8 mouse cellular contexts compared by ENCODE assay signal in the genomic region with DNA sequence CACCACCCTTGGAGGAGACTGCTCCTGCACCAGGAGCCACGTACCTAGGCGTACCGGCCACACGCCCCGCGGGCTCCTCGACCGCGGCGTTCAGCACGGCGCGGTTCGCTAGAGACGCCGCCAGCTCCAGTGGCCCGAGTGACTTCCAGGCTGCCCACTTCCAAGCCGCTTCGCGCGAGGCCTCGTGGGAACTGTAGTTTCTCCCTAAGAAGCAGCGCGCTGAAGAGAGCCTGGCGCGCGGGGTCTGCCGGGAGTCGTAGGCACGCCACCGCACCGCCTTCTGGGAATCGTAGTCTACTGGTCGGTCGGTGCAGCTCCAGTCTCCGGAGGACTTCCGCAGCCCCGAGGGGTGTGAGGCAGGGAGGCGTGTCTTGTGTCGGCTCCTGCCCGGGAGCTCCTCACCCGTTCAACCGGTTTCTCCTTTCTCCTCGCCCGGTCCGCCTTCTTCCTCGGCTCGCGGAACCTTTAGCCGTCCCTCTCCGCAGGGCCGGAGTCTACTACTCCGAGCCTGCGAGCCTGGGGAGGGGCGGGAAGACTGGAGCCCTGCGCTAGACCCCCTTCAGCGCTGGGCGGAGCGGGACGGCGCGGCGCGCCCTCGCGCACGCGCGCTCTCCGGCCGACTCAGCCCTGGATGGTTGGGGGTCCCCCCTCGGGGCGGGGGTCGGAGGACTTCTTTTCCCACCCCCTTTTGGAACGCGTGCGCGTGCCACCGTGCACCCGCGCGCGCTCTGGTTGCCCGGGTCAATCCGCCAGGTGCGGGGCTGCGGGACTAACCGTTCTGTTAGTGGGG. TPM values are rescaled to one million over a fixed set of nuclear protein-coding genes. Genes with fewer than 3 reads are reported as not detected.
DNase-seq lines count a peak whose midpoint lies in the region; ATAC-seq and TF ChIP-seq lines count a peak whose summit lies in the region.

Gene Sipa1l3, minus strand, starts transcription at position 221 of the 790 bp plus-strand sequence.

- no peaks in the 10 kb centered on the region for H3K9me3 ChIP-seq in kidney, embryonic 14.5 days (ENCODE audit: control insufficient read depth, low read length)
- H3K9me3 ChIP-seq in limb, embryonic 15.5 days, result no peaks in the 10 kb centered on the region

- no peak for TF ChIP-seq CTCF in bone marrow macrophage, adult 2 months (IDR thresholded peaks at IDR 0.05; ENCODE audit: low read depth, low read length)
- TF ChIP-seq CTCF in embryonic fibroblast, embryonic 13.5 days (IDR thresholded peaks at IDR 0.05; ENCODE audit: borderline replicate concordance, insufficient read depth, low read length), result no peak

- WGBS in kidney, embryonic 14.5 days, result under 1% methylated on average over 72 of the region's 88 CpGs
- under 1% methylated on average over 88 of the region's 88 CpGs for WGBS in limb, embryonic 15.5 days

- H3K27ac ChIP-seq in bone marrow macrophage, adult 2 months (ENCODE audit: insufficient read depth, low read depth, low read length), result no peak within 1 kb of the TSS
- peak within 1 kb of the TSS; percentile 43 for H3K27ac ChIP-seq in embryonic fibroblast, embryonic 13.5 days (ENCODE audit: insufficient read depth, low read length)
- H3K27ac ChIP-seq in kidney, embryonic 14.5 days (ENCODE audit: low read depth, low read length), result peak within 1 kb of the TSS; percentile 76
- peak within 1 kb of the TSS; percentile 90 for H3K27ac ChIP-seq in limb, embryonic 15.5 days

- peak; percentile 96 for DNase-seq in A20 (ENCODE audit: low read depth, low spot score)
- DNase-seq in heart, adult 9 months (ENCODE audit: low spot score in 2 of 2), result peak; percentile 95 to 98
- DNase-seq in monocyte, adult 2 months (ENCODE audit: low read depth in 1 of 2, low spot score in 2 of 2), result peak; percentile 89 to 92
- DNase-seq in spleen, postnatal 36 days (ENCODE audit: low spot score in 2 of 2), result peak; percentile 95 to 97

- H3K27me3 ChIP-seq in kidney, embryonic 14.5 days (ENCODE audit: control insufficient read depth, insufficient read depth, low read length), result no peaks in the 10 kb centered on the region
- H3K27me3 ChIP-seq in limb, embryonic 15.5 days, result no peaks in the 10 kb centered on the region

- no peak for TF ChIP-seq POLR2A in bone marrow macrophage, adult 2 months (IDR thresholded peaks at IDR 0.05; ENCODE audit: borderline replicate concordance, low read depth, low read length)
- peak; percentile 75 for TF ChIP-seq POLR2A in embryonic fibroblast, embryonic 13.5 days (IDR thresholded peaks at IDR 0.05; ENCODE audit: low read depth, low read length)

- ATAC-seq in kidney, embryonic 14.5 days (ENCODE audit: low FRiP score, low TSS enrichment), result peak; percentile 98
- ATAC-seq in limb, embryonic 15.5 days (ENCODE audit: insufficient number of reproducible peaks, low FRiP score, low TSS enrichment, low read depth), result peak; percentile 96

- H3K4me3 ChIP-seq in bone marrow macrophage, adult 2 months (ENCODE audit: insufficient read depth, low read length), result peak within 1 kb of the TSS; percentile 96
- peak within 1 kb of the TSS; percentile 92 for H3K4me3 ChIP-seq in embryonic fibroblast, embryonic 13.5 days (ENCODE audit: insufficient read depth, low read length)
- H3K4me3 ChIP-seq in kidney, embryonic 14.5 days (ENCODE audit: low read length), result peak within 1 kb of the TSS; percentile 79
- H3K4me3 ChIP-seq in limb, embryonic 15.5 days, result peak within 1 kb of the TSS; percentile 97

- peaks cover 9% of the 10 kb centered on the region for H3K4me1 ChIP-seq in bone marrow macrophage, adult 2 months (ENCODE audit: control insufficient read depth, insufficient read depth, low read length)
- peaks cover 10% of the 10 kb centered on the region for H3K4me1 ChIP-seq in embryonic fibroblast, embryonic 13.5 days (ENCODE audit: control insufficient read depth, insufficient read depth, low read length)
- H3K4me1 ChIP-seq in kidney, embryonic 14.5 days (ENCODE audit: control insufficient read depth, insufficient read depth, low read length), result peaks cover 13% of the 10 kb centered on the region
- peaks cover 36% of the 10 kb centered on the region for H3K4me1 ChIP-seq in limb, embryonic 15.5 days

- no peaks in the 10 kb centered on the region for H3K36me3 ChIP-seq in kidney, embryonic 14.5 days (ENCODE audit: control insufficient read depth, insufficient read depth, low read length)
- no peaks in the 10 kb centered on the region for H3K36me3 ChIP-seq in limb, embryonic 15.5 days

- H3K9ac ChIP-seq in kidney, embryonic 14.5 days (ENCODE audit: low read depth, low read length), result peak within 1 kb of the TSS; percentile 70
- peak within 1 kb of the TSS; percentile 91 for H3K9ac ChIP-seq in limb, embryonic 15.5 days

- peak within 1 kb of the TSS; percentile 85 for H3K4me2 ChIP-seq in kidney, embryonic 14.5 days (replicated peaks; ENCODE audit: low read depth, low read length)
- peak within 1 kb of the TSS; percentile 91 for H3K4me2 ChIP-seq in limb, embryonic 15.5 days

RNA-seq across cellular contexts. Expression of gene Sipa1l3, which starts in this region (rescaled TPM):
- polyA plus RNA-seq in bone marrow macrophage, adult 2 months (2012; ENCODE audit: insufficient read depth, insufficient read length, missing spikeins), result 14.7 and 23.4 TPM in 2 replicates
- polyA plus RNA-seq in embryonic fibroblast, embryonic 13.5 days (2011; ENCODE audit: insufficient read length, low read depth, missing spikeins), result 22.0 and 36.9 TPM in 2 replicates
- 9.5 and 17.4 TPM in 2 replicates for polyA plus RNA-seq in kidney, embryonic 14.5 days (2014; fragmentation: Nextera tagmentation; extraction: Ambion mirVana)
- 19.1 and 20.5 TPM in 2 replicates for polyA plus RNA-seq in limb, embryonic 15.5 days (2015; fragmentation: Nextera tagmentation; extraction: Ambion mirVana)
